Mouse (Mus musculus) embryonic facial prominence, embryonic 14.5 days (tissue): ENCODE data around the gene Ggt7. TPM values are rescaled to one million over a fixed set of nuclear protein-coding genes. Genes with fewer than 3 reads are reported as not detected.
A peak's percentile ranks its signal among the peaks of the same experiment; 100 is the strongest.
"Not testable (repeated sequence)": the region's sequence is repeated elsewhere in the genome, so short reads cannot be mapped to it uniquely, and the experiment has no call there.

ENCODE experiments used
- ATAC-seq: fragments of 200-750 bp; cut with Nextera tagmentation; 2 replicates; pipeline ENCODE4 v1.8.0; 2017; ENCODE audit warnings: low read depth, moderate number of reproducible peaks, moderate TSS enrichment
- DNase-seq: peaks from one replicate; pipeline ENCODE4 v3.0.0-alpha.2; 2015; ENCODE audit warnings: low spot score
- H3K27ac ChIP-seq: fragments of 300-500 bp; sonication (generic); replicated peaks from 2 replicates; pipeline ENCODE4 v1.5.1; 2014; ENCODE audit warnings: low read depth, mild to moderate bottlenecking, low read length, moderate library complexity
- H3K27me3 ChIP-seq: fragments of 300-500 bp; sonication (generic); replicated peaks from 2 replicates; pipeline ENCODE4 v1.6.1; 2014; ENCODE audit warnings: low read length; ENCODE audit not compliant: control insufficient read depth, insufficient read depth
- H3K36me3 ChIP-seq: fragments of 300-500 bp; sonication (generic); 2 replicates; pipeline ENCODE4 v1.6.1; 2014; ENCODE audit warnings: low read length, mixed read lengths; ENCODE audit not compliant: control insufficient read depth, insufficient read depth
- H3K4me1 ChIP-seq: fragments of 300-500 bp; sonication (generic); 2 replicates; pipeline ENCODE4 v1.6.1; 2014; ENCODE audit warnings: antibody characterized with exemption, low read length; ENCODE audit not compliant: control insufficient read depth, insufficient read depth
- H3K4me2 ChIP-seq: fragments of 300-500 bp; sonication (generic); 2 replicates; pipeline ENCODE4 v1.6.1; 2014; ENCODE audit warnings: low read depth, mild to moderate bottlenecking, low read length, moderate library complexity, mixed read lengths
- H3K4me3 ChIP-seq: fragments of 300-500 bp; sonication (generic); 2 replicates; pipeline ENCODE4 v1.5.1; 2014; ENCODE audit warnings: low read depth, mild to moderate bottlenecking, low read length
- H3K9ac ChIP-seq: fragments of 300-500 bp; sonication (generic); 2 replicates; pipeline ENCODE4 v1.6.1; 2014; ENCODE audit warnings: low read depth, mild to moderate bottlenecking, low read length, moderate library complexity, mixed read lengths
- H3K9me3 ChIP-seq: fragments of 300-500 bp; sonication (generic); 2 replicates; pipeline ENCODE4 v1.6.1; 2016; ENCODE audit warnings: low read length; ENCODE audit not compliant: control insufficient read depth
- WGBS: fragments of 180-500 bp; shearing (Covaris S2); extraction: QIAGEN DNeasy Blood & Tissue Kit; methylation state at CpG from one replicate; pipeline ENCODE4 v1.1.7; 2014; 5-methylcytosine and 5-hydroxymethylcytosine counted together
- polyA plus RNA-seq: library from polyadenylated mRNA; unstranded; fragments of >200 nt; fragmentation: Nextera tagmentation; extraction: Ambion mirVana; gene quantifications from 2 replicates; pipeline ENCODE4 v1.2.1, GENCODE M21; 2014

Ggt7 gene
- polyA plus RNA-seq, 1 experiment from 2014 or later, result 6.1 TPM

- not testable (repeated sequence) for H3K36me3 ChIP-seq, H3K9ac ChIP-seq, DNase-seq, H3K27me3 ChIP-seq, H3K4me3 ChIP-seq, H3K27ac ChIP-seq, H3K9me3 ChIP-seq, ATAC-seq, H3K4me2 ChIP-seq, H3K4me1 ChIP-seq
- WGBS, result 100% methylated on average over 1 of the region's 1 CpGs
Measured at GRCm38 (mm10) chr2:155447906-155448305, 70.1 kb downstream of the Ggt7 start.

GRCm38 (mm10) chr2:155443446-155443845 lies 74.6 kb downstream of the Ggt7 start:
- Histone ChIP-seq H3K4me2 (no peak overlapping the region), H3K36me3 (peaks cover 9% of the 10 kb centered on the region; the same call in 1 of the 2 replicates), H3K27me3 (no peaks in the 10 kb centered on the region), H3K9me3 (no peaks in the 10 kb centered on the region), H3K9ac (no peak overlapping the region), H3K4me3 (no peak overlapping the region), H3K4me1 (0 out of 2 replicates have a peak, but pooled peaks cover 6% of the 10 kb centered on the region), H3K27ac (no peak overlapping the region)
- WGBS, result 54% methylated on average over 2 of the region's 2 CpGs
- DNase-seq, result peak; percentile 12
- ATAC-seq, result no peak

GRCm38 (mm10) chr2:155442916-155443315 lies 75.1 kb downstream of the Ggt7 start:
- WGBS, result 70% methylated on average over 4 of the region's 4 CpGs
- DNase-seq (no peak), ATAC-seq (no peak)
- Histone ChIP-seq H3K9me3 (no peaks in the 10 kb centered on the region), H3K27ac (no peak overlapping the region), H3K36me3 (peaks cover 9% of the 10 kb centered on the region; the same call in 1 of the 2 replicates), H3K27me3 (no peaks in the 10 kb centered on the region), H3K4me3 (no peak overlapping the region), H3K4me2 (no peak overlapping the region), H3K9ac (no peak overlapping the region), H3K4me1 (0 out of 2 replicates have a peak, but pooled peaks cover 6% of the 10 kb centered on the region)

Other genes starting within 250 kb of the Ggt7 start
- gene Map1lc3a, start 241.9 kb downstream of the Ggt7 start, polyA plus RNA-seq, result 241 and 248 TPM in 2 replicates
- gene Pigu, start 160.8 kb downstream of the Ggt7 start, polyA plus RNA-seq, result 43.7 and 47.9 TPM in 2 replicates
- 25.9 and 29.2 TPM in 2 replicates for gene Trp53inp2, start 137.2 kb downstream of the Ggt7 start, polyA plus RNA-seq
- 23.0 and 27.4 TPM in 2 replicates for gene Ncoa6, start 44.3 kb downstream of the Ggt7 start, polyA plus RNA-seq
- 15.3 and 15.8 TPM in 2 replicates for gene Acss2, start 289 bp downstream of the Ggt7 start, polyA plus RNA-seq
- 27.1 and 27.6 TPM in 2 replicates for gene Gss, start 74.6 kb upstream of the Ggt7 start, polyA plus RNA-seq
- 4.6 and 5.3 TPM in 2 replicates for gene Myh7b, start 93.0 kb upstream of the Ggt7 start, polyA plus RNA-seq
- gene Trpc4ap, start 174.1 kb upstream of the Ggt7 start, polyA plus RNA-seq, result 131 and 147 TPM in 2 replicates
- gene Edem2, start 211.2 kb upstream of the Ggt7 start, polyA plus RNA-seq, result 34.0 and 35.2 TPM in 2 replicates
- gene Gm17581, start 217.6 kb upstream of the Ggt7 start, polyA plus RNA-seq, result not detected in 2 replicates
- gene Procr, start 232.9 kb upstream of the Ggt7 start, polyA plus RNA-seq, result 8.1 and 9.1 TPM in 2 replicates